Mouse (Mus musculus) neural tube, embryonic 13.5 days (tissue): Measurements from ENCODE around the gene Hnrnpll. TPM values are rescaled to one million over a fixed set of nuclear protein-coding genes. Genes with fewer than 3 reads are reported as not detected.
A peak's percentile ranks its signal among the peaks of the same experiment; 100 is the strongest.
"Not testable (repeated sequence)": the region's sequence is repeated elsewhere in the genome, so short reads cannot be mapped to it uniquely, and the experiment has no call there.

Experiments
- ATAC-seq: fragments of 200-750 bp; cut with Nextera tagmentation; 2 replicates; pipeline ENCODE4 v1.8.0; 2017; ENCODE audit warnings: low read depth, mild to moderate bottlenecking, moderate TSS enrichment, moderate library complexity
- H3K27ac ChIP-seq: fragments of 300-500 bp; sonication (generic); replicated peaks from 2 replicates; pipeline ENCODE4 v1.5.1; 2015; ENCODE audit warnings: moderate library complexity, mild to moderate bottlenecking, inconsistent platforms
- H3K27me3 ChIP-seq: fragments of 300-500 bp; sonication (generic); 2 replicates; pipeline ENCODE4 v1.6.1; 2015; ENCODE audit warnings: mild to moderate bottlenecking, inconsistent platforms
- H3K36me3 ChIP-seq: fragments of 300-500 bp; sonication (generic); 2 replicates; pipeline ENCODE4 v1.6.1; 2015; ENCODE audit warnings: mild to moderate bottlenecking, inconsistent platforms
- H3K4me1 ChIP-seq: fragments of 300-500 bp; sonication (generic); replicated peaks from 2 replicates; pipeline ENCODE4 v1.6.1; 2015; ENCODE audit warnings: inconsistent platforms
- H3K4me2 ChIP-seq: fragments of 300-500 bp; sonication (generic); 2 replicates; pipeline ENCODE4 v1.6.1; 2015; ENCODE audit warnings: inconsistent platforms, mild to moderate bottlenecking, moderate library complexity
- H3K4me3 ChIP-seq: fragments of 300-500 bp; sonication (generic); 2 replicates; pipeline ENCODE4 v1.5.1; 2015; ENCODE audit warnings: mild to moderate bottlenecking, inconsistent platforms
- H3K9ac ChIP-seq: fragments of 300-500 bp; sonication (generic); 2 replicates; pipeline ENCODE4 v1.6.1; 2015; ENCODE audit warnings: moderate library complexity, mild to moderate bottlenecking, inconsistent platforms
- H3K9me3 ChIP-seq: fragments of 300-500 bp; sonication (generic); 2 replicates; pipeline ENCODE4 v1.6.1; 2016; ENCODE audit warnings: inconsistent platforms
- WGBS: fragments of 180-500 bp; shearing (Covaris S2); methylation state at CpG from one replicate; pipeline ENCODE4 v1.1.7; 2015; 5-methylcytosine and 5-hydroxymethylcytosine counted together
- polyA plus RNA-seq: library from polyadenylated mRNA; unstranded; fragments of >200 nt; fragmentation: Nextera tagmentation; extraction: Ambion mirVana; gene quantifications from 2 replicates; pipeline ENCODE4 v1.2.1, GENCODE M21; 2015

Hnrnpll gene
- polyA plus RNA-seq, 1 experiment from 2014 or later: 66.7 TPM

DNA sequence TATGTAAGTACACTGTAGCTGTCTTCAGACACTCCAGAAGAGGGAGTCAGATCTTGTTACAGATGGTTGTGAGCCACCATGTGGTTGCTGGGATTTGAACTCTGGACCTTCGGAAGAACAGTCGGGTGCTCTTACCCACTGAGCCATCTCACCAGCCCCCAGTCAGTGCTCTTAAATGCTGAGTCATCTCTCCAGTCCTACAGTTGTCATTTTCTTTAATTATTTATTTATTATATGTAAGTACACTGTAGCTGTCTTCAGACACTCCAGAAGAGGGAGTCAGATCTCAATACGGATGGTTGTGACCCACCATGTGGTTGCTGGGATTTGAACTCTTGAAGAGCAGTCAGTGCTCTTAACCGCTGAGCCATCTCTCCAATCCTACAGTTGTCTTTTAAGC, 45.7 kb downstream of the Hnrnpll start:
- H3K4me3 ChIP-seq, H3K9ac ChIP-seq, H3K27ac ChIP-seq, H3K9me3 ChIP-seq, H3K36me3 ChIP-seq, H3K27me3 ChIP-seq, H3K4me1 ChIP-seq, ATAC-seq, H3K4me2 ChIP-seq: not testable (repeated sequence)
- WGBS: 93% methylated on average over 4 of the region's 4 CpGs

DNA sequence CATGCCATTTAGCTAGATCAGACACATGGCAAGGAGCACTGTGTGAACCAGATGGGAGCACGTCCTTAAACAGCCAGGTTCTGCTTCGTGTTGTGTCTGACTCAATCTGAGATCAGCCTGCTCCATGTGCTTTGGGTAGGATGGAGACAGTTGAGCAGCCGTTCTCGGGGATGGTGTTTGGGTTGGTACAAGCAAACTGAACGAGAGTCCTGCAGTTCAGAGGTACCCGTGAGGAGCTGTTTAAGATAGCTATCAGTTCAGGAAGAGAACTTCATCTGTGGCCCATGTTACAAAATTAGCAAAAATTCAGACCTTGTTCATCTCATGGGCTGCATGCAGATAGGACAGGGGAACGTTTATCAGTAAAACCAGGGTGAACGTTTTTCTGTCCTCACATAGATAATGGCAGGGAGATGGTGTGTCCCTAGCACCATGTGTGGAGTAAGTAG, 47.7 kb downstream of the Hnrnpll start:
- no peaks in the 10 kb centered on the region for H3K9me3 ChIP-seq
- no peak overlapping the region for H3K9ac ChIP-seq
- no peak overlapping the region for H3K27ac ChIP-seq
- H3K4me1 ChIP-seq: peaks cover 13% of the 10 kb centered on the region
- 84% methylated on average over 8 of the region's 8 CpGs for WGBS
- no peak for ATAC-seq
- H3K36me3 ChIP-seq: no peaks in the 10 kb centered on the region
- no peaks in the 10 kb centered on the region for H3K27me3 ChIP-seq
- H3K4me3 ChIP-seq: no peak overlapping the region
- no peak overlapping the region for H3K4me2 ChIP-seq

DNA sequence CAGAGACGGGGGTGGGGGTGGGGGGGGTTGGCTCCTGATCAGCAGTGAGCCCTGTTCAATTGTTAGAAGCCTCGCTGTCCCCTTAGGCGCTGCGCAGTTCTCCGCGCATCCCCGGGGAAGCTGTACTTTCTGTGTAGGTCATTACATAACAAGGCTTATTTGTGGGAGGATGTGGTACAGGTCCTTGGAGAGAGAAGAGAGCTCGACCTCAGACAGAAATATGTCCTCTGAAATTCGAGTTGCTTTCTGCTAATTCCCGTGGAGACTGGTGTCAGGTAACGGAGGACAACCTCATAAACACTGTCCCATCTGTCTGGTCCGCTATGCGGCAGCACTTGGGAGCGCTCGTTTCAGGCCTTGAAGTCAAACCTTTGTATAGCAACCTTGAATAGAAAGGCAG, 52.2 kb downstream of the Hnrnpll start:
- H3K36me3 ChIP-seq: no peaks in the 10 kb centered on the region
- WGBS: 25% methylated on average over 15 of the region's 15 CpGs
- H3K4me2 ChIP-seq: no peak overlapping the region
- ATAC-seq: no peak
- H3K27me3 ChIP-seq: no peaks in the 10 kb centered on the region
- no peak overlapping the region for H3K4me3 ChIP-seq
- no peak overlapping the region for H3K27ac ChIP-seq
- no peak overlapping the region for H3K9ac ChIP-seq
- H3K4me1 ChIP-seq: peaks cover 30% of the 10 kb centered on the region
- H3K9me3 ChIP-seq: no peaks in the 10 kb centered on the region

DNA sequence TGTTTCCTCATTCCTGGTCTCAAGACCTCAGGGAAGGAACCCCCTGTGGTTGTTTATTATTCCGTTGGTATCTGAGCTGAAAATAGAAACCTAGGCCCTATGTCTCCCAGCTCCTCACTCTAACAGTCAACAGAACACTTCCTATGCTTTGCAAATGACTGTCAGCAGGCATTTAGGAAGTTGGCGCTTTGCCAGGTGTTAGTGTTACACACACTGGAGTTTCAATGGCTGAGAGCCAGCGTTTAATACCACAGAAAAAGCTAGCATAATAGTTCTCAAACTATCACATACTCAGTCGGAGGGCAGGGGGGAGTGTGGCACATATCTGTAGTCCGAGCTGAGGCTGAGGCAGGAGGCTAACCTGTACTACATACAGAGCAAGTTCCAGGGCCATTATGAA, 53.3 kb downstream of the Hnrnpll start:
- 32% methylated on average over 5 of the region's 5 CpGs for WGBS
- no peaks in the 10 kb centered on the region for H3K36me3 ChIP-seq
- ATAC-seq: peak; percentile 57; the same call in 1 of the 2 replicates
- H3K4me2 ChIP-seq: no peak overlapping the region
- no peaks in the 10 kb centered on the region for H3K27me3 ChIP-seq
- 0 out of 2 replicates have a peak overlapping the region, but pooled peaks have one; percentile 29 for H3K27ac ChIP-seq
- H3K9me3 ChIP-seq: no peaks in the 10 kb centered on the region
- peaks cover 30% of the 10 kb centered on the region for H3K4me1 ChIP-seq
- no peak overlapping the region for H3K9ac ChIP-seq
- no peak overlapping the region for H3K4me3 ChIP-seq

DNA sequence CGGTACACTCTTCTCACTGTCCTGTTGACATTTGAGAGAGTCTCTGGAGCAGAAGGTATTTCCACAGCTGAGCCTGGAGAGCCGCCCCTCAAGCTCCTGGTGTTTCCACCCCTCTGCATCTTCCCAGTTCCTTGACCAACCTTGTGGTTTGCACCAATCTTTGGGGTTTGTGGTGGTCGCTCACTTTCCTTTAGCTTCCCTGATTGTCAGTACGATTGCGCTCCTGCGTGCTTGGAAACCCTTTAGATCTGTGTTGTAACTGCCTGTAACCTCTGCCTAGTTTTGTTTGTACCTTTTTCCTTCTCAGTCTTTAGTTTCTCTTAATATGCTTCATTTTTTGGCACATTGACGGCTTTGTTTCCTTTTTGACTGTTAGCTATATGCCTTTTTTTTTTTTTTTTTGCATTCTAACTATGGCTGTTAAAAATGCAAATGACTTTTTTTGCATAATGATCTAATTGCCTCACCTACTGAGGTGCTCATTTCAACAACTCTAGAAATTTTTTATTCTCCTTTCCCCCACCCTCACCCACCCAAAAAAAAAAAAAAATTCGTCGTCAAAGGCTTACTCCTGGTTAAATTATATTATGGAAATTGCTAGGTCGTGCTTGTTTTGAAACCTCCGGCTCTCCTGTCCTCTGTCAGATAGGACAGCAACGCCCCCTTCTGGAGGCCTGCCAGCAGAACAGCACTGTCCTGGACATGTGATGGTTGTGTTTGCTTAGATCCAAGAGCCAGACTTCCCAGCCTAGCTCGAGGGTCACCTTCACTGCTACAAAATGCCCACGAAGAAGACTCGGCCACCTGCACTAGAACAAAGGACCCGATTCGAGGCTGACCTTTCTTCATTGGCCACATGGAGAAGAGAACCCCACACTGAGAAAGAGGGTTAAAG, 57.5 kb downstream of the Hnrnpll start:
- Histone ChIP-seq H3K27me3 (no peaks in the 10 kb centered on the region), H3K4me3 (no peak overlapping the region), H3K9ac (no peak overlapping the region), H3K4me1 (peaks cover 22% of the 10 kb centered on the region), H3K9me3 (no peaks in the 10 kb centered on the region), H3K36me3 (no peaks in the 10 kb centered on the region), H3K4me2 (no peak overlapping the region), H3K27ac (no peak overlapping the region)
- 50% methylated on average over 17 of the region's 17 CpGs for WGBS
- no peak for ATAC-seq

DNA sequence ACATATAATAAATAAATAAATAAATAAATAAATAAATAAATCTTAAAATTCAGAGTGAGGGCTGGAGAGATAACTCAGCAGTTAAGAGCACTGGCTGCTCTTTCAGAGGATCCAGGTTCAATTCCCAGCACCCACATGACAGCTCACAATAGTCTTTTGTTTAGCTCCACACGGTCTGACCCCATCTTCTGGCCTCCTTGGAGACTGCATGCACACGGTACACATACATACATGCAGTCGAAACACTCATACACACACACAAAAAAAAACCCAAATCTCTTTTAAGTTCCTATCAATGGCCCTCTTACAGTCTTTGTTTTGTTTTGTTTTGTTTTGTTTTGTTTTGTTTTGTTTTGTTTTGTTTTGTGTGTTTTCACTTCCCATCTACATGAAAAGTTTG, 58.3 kb downstream of the Hnrnpll start:
- not testable (repeated sequence) for H3K4me2 ChIP-seq, H3K27ac ChIP-seq, H3K4me3 ChIP-seq, H3K9me3 ChIP-seq, H3K36me3 ChIP-seq, H3K27me3 ChIP-seq, ATAC-seq, H3K9ac ChIP-seq
- peaks cover 18% of the 10 kb centered on the region for H3K4me1 ChIP-seq
- WGBS: 89% methylated on average over 3 of the region's 3 CpGs

DNA sequence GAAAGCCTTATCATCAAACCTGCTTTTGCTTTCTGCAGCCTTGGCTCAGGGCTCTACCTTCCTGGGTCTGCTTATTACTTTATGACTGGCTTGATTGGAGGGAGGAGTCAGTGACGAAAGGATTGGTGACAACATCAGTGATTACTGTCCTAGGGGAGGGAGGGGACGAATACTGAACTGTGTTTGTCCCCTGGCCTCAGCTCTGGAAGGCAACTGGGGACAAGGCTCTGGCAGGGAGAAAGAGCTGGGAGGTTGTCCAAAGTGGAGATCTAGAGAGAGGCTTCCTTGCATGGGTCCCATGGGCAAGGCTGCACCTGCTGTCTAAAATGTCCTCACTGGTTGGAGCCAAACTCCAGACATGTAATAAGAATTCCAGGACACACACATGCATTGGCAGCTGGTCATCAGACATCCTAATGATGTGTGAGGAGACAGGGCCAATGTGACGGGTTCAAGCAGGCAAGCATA, 59.7 kb downstream of the Hnrnpll start:
- H3K4me2 ChIP-seq: no peak overlapping the region
- WGBS: 37% methylated on average over 3 of the region's 3 CpGs
- H3K27me3 ChIP-seq: no peaks in the 10 kb centered on the region
- no peaks in the 10 kb centered on the region for H3K36me3 ChIP-seq
- 0 out of 2 replicates have a peak, but pooled peaks cover 9% of the 10 kb centered on the region for H3K4me1 ChIP-seq
- no peak overlapping the region for H3K27ac ChIP-seq
- H3K4me3 ChIP-seq: no peak overlapping the region
- ATAC-seq: no peak
- H3K9me3 ChIP-seq: no peaks in the 10 kb centered on the region
- no peak overlapping the region for H3K9ac ChIP-seq

DNA sequence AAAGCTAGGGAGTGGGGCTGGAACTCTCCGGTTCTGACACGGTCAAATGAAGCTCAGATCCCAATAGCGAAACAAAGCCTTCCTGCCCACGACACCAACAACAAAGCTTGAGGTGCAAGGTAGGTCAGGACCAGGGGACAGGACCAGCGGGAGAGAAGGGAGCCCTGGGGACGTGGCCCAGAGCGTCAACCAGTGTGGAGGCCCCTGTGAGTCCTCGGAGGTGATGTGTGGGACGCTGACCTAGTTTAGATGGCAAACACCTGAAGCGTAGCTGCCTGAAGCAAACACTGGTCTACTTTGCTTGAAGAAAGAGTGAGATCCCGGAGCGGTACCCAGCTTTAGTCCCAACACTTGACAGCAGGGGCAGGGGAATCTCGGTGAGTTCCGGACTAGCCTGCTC, 62.5 kb downstream of the Hnrnpll start:
- 92% methylated on average over 14 of the region's 14 CpGs for WGBS
- Histone ChIP-seq H3K36me3 (no peaks in the 10 kb centered on the region), H3K4me3 (no peak overlapping the region)

DNA sequence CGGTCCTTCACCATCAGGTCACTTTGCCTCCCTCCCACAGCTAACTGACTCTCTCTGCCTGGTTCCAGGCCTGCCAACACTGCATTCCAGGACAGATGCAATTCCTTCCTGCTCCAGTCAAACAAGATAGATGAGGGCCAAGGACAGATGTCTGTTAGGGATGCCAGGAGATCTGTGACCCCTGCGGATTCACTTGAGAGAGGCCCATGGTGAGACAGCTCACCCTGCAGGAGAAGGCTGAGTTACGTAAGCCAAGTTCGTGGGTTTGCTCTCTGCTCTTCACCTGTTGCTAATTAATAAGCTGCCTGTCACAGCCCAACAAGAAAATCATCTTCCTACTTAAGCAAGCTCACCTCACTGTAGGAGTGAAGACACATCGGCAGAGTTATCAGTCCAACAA, 63.1 kb downstream of the Hnrnpll start:
- Histone ChIP-seq H3K4me1 (no peaks in the 10 kb centered on the region), H3K27ac (no peak overlapping the region), H3K27me3 (no peaks in the 10 kb centered on the region), H3K36me3 (no peaks in the 10 kb centered on the region), H3K9ac (no peak overlapping the region), H3K4me3 (no peak overlapping the region), H3K9me3 (no peaks in the 10 kb centered on the region), H3K4me2 (no peak overlapping the region)
- no peak for ATAC-seq
- 79% methylated on average over 5 of the region's 5 CpGs for WGBS

More for the DNA sequence above, 62.5 kb downstream of the Hnrnpll start:
- H3K4me1 ChIP-seq: no peaks in the 10 kb centered on the region
- no peaks in the 10 kb centered on the region for H3K9me3 ChIP-seq
- H3K9ac ChIP-seq: no peak overlapping the region
- H3K4me2 ChIP-seq: no peak overlapping the region
- H3K27me3 ChIP-seq: no peaks in the 10 kb centered on the region
- no peak for ATAC-seq
- H3K27ac ChIP-seq: no peak overlapping the region

DNA sequence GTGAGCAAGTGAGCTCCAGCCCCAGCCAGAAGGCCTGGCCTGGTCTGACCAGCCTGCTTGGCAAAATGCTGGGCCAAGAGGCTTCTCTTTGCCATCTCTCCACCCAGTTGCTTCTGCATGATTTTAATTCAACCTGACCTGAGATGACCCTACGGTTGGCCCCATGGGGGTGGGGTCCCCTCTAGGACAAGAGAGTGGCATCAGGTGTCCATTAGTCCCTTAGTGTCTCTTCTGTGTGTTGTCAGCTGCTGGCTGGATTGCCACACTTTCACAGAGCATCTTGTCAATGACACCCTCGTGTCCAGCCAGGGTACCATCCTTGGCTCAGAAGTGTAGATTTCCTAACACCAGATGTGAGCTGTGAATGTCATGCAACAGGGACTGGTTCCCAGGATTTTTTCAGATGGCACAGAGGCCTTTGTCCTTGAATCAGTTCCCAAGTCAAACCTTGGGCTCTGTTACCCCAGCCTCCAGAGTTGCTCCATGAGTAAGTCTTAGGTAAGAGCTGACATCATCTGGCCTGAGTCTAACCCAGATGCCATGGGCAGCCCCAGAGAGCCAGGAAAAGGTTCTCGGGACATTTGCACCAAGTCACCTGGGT, 66.9 kb downstream of the Hnrnpll start:
- no peak for ATAC-seq
- Histone ChIP-seq H3K9ac (no peak overlapping the region), H3K27ac (no peak overlapping the region), H3K9me3 (no peaks in the 10 kb centered on the region), H3K4me2 (no peak overlapping the region), H3K4me1 (no peaks in the 10 kb centered on the region), H3K27me3 (no peaks in the 10 kb centered on the region), H3K4me3 (no peak overlapping the region), H3K36me3 (no peaks in the 10 kb centered on the region)
- WGBS: 88% methylated on average over 3 of the region's 3 CpGs

DNA sequence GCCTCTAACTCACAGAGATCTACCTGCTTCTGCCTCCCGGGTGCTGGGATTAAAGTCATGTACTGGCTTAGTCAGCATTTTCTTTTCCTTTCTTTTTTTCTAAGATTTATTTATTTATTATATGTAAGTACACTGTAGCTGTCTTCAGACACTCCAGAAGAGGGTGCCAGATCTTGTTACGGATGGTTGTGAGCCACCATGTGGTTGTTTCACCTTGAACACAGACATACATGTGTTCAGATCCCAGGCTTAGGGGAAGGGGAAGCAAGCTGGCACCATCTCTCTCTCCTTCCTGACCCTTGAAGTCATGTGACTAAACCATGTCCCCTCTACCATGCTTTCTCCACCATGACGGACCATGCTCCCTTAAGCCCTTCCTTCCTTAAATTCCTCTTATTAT, 70.0 kb downstream of the Hnrnpll start:
- no peak overlapping the region for H3K4me2 ChIP-seq
- 91% methylated on average over 3 of the region's 3 CpGs for WGBS
- H3K4me3 ChIP-seq: no peak overlapping the region
- no peaks in the 10 kb centered on the region for H3K4me1 ChIP-seq
- H3K9me3 ChIP-seq: no peaks in the 10 kb centered on the region
- ATAC-seq: no peak
- H3K27me3 ChIP-seq: no peaks in the 10 kb centered on the region
- no peaks in the 10 kb centered on the region for H3K36me3 ChIP-seq
- no peak overlapping the region for H3K9ac ChIP-seq
- no peak overlapping the region for H3K27ac ChIP-seq

DNA sequence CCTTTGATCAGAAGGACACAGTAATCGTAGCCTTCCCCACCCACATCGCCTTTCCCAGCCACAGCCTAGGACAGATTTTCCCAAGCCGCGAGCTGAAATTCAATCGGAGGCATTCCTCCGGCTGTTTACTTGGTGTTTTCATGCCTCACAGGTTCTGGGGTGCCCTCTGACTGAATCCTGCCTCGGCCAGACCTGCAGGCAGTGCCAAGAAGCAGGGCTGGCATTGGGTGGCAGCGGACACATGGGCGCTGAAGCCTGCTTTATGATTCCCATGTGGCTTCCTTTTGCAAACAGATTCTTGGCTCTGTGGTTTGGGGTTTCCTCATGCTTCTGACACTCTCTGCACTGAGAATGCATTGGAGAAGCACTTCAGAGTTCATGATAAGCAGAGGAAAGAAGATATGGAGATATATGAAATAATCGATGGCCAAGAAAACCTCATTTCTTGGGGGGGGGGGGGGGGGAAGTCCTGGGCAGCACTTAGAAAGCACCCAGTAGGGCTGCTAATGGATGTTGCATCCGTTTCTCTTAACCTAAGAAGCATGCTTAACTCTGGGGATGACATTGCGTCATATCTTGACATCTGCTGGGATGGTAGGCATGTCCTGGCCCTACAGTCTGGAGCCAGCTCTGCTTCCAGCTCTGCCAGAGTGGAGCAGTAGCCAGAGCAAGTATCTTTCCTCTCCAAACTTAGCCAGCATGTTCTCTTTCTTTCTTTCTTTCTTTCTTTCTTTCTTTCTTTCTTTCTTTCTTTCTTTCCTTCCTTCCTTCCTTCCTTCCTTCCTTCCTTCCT, 70.8 kb downstream of the Hnrnpll start:
- Histone ChIP-seq H3K9me3 (no peaks in the 10 kb centered on the region), H3K27ac (no peak overlapping the region), H3K4me2 (no peak overlapping the region), H3K4me3 (no peak overlapping the region), H3K36me3 (no peaks in the 10 kb centered on the region), H3K4me1 (no peaks in the 10 kb centered on the region), H3K27me3 (no peaks in the 10 kb centered on the region), H3K9ac (no peak overlapping the region)
- no peak for ATAC-seq
- WGBS: 79% methylated on average over 12 of the region's 12 CpGs
